Mouse (Mus musculus) forebrain, embryonic 11.5 days (tissue): ENCODE measurements around the gene Frmd4a. TPM values are rescaled to one million over a fixed set of nuclear protein-coding genes. Genes with fewer than 3 reads are reported as not detected.
A peak's percentile ranks its signal among the peaks of the same experiment; 100 is the strongest.

Experiments used
- ATAC-seq: fragments of 200-750 bp; cut with Nextera tagmentation; replicated peaks from 2 replicates; pipeline ENCODE4 v1.8.0; 2017; ENCODE audit warnings: moderate TSS enrichment; ENCODE audit not compliant: low FRiP score
- DNase-seq: peaks from one replicate; pipeline ENCODE4 v3.0.0-alpha.2; 2017; ENCODE audit warnings: low spot score
- H3K27ac ChIP-seq: fragments of 300-500 bp; sonication (generic); 2 replicates; pipeline ENCODE4 v1.5.1; 2014; ENCODE audit warnings: low read depth, low read length
- H3K27me3 ChIP-seq: fragments of 300-500 bp; sonication (generic); 2 replicates; pipeline ENCODE4 v1.6.1; 2014; ENCODE audit warnings: mild to moderate bottlenecking, low read length, mixed read lengths; ENCODE audit not compliant: control insufficient read depth, insufficient read depth
- H3K36me3 ChIP-seq: fragments of 300-500 bp; sonication (generic); 2 replicates; pipeline ENCODE4 v1.6.1; 2014; ENCODE audit warnings: mild to moderate bottlenecking, low read length, moderate library complexity, mixed read lengths; ENCODE audit not compliant: control insufficient read depth, insufficient read depth
- H3K4me1 ChIP-seq: fragments of 300-500 bp; sonication (generic); replicated peaks from 2 replicates; pipeline ENCODE4 v1.6.1; 2014; ENCODE audit warnings: low read length, mixed read lengths; ENCODE audit not compliant: control insufficient read depth, insufficient read depth
- H3K4me2 ChIP-seq: fragments of 300-500 bp; sonication (generic); 2 replicates; pipeline ENCODE4 v1.6.1; 2014; ENCODE audit warnings: low read depth, mild to moderate bottlenecking, low read length, moderate library complexity, mixed read lengths; ENCODE audit not compliant: severe bottlenecking
- H3K4me3 ChIP-seq: fragments of 300-500 bp; sonication (generic); 2 replicates; pipeline ENCODE4 v1.5.1; 2014; ENCODE audit warnings: low read depth, low read length
- H3K9ac ChIP-seq: fragments of 300-500 bp; sonication (generic); 2 replicates; pipeline ENCODE4 v1.6.1; 2014; ENCODE audit warnings: low read length
- H3K9me3 ChIP-seq: fragments of 300-500 bp; sonication (generic); 2 replicates; pipeline ENCODE4 v1.6.1; 2016; ENCODE audit warnings: low read length, mixed read lengths; ENCODE audit not compliant: control insufficient read depth
- WGBS: fragments of 180-500 bp; shearing (Covaris S2); extraction: QIAGEN DNeasy Blood & Tissue Kit; methylation state at CpG from one replicate; pipeline ENCODE4 v1.1.7; 2014; 5-methylcytosine and 5-hydroxymethylcytosine counted together
- polyA plus RNA-seq: library from polyadenylated mRNA; unstranded; fragments of >200 nt; fragmentation: Nextera tagmentation; extraction: Ambion mirVana; gene quantifications from 2 replicates; pipeline ENCODE4 v1.2.1, GENCODE M21; 2014

The Frmd4a gene
- polyA plus RNA-seq, 1 experiment from 2014 or later: 50.3 TPM

DNA sequence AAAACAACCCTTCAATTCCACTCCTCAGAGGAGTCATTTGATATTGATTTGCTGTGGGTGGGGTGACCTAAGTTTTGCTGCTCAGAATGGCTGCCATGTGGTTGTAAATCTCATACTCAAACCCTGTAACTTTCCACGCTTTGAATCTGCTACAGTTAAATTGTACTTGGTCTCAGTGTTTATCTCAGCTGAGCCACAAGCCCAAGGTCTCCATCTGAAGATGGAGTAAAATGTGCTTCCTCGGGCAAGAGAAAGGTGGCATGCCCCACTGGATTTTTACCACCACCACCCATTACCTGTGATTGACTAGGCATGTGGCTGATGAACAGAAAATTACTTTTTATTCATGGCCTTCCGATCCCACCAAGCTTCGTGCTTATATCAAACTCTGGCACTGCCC is 488.2 kb downstream of the Frmd4a start:
- WGBS: 88% methylated on average over 4 of the region's 4 CpGs
- Histone ChIP-seq H3K4me1 (no peaks in the 10 kb centered on the region), H3K27ac (no peak overlapping the region), H3K9ac (no peak overlapping the region), H3K4me3 (no peak overlapping the region), H3K4me2 (no peak overlapping the region), H3K27me3 (no peaks in the 10 kb centered on the region), H3K36me3 (no peaks in the 10 kb centered on the region; the same call in 1 of the 2 replicates), H3K9me3 (no peaks in the 10 kb centered on the region)
- DNase-seq (no peak), ATAC-seq (no peak)

DNA sequence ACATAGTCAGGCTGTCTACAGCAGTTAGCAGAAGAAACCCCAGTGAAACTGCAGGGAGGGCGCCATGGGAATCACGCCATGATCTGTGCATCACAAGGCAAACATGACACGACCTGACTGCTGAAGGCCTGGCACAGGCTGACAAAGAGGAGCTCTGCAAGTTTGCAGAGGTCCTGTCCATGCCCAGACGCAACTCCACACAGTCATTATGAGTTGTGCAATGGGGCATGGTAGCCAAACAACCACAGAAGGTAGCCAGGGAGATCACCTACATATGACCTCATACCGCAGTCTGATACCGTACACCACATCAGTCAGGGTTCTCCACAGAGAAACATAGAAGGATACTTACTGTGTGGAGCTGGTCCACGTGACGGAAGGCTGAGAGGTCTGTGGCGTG is 489.1 kb downstream of the Frmd4a start:
- Histone ChIP-seq H3K9me3 (no peaks in the 10 kb centered on the region), H3K4me1 (no peaks in the 10 kb centered on the region), H3K4me3 (no peak overlapping the region), H3K4me2 (no peak overlapping the region), H3K27me3 (no peaks in the 10 kb centered on the region), H3K36me3 (no peaks in the 10 kb centered on the region; the same call in 1 of the 2 replicates), H3K27ac (no peak overlapping the region), H3K9ac (no peak overlapping the region)
- 94% methylated on average over 9 of the region's 9 CpGs for WGBS
- DNase-seq (peak; percentile 27), ATAC-seq (no peak)

GRCm38 (mm10) chr2:4507887-4508615 is 490.5 kb downstream of the Frmd4a start:
- H3K4me2 ChIP-seq: no peak overlapping the region
- H3K9ac ChIP-seq: no peak overlapping the region
- peak; percentile 16 for DNase-seq
- H3K27me3 ChIP-seq: no peaks in the 10 kb centered on the region
- H3K36me3 ChIP-seq: no peaks in the 10 kb centered on the region; the same call in 1 of the 2 replicates
- no peak overlapping the region for H3K27ac ChIP-seq
- no peak for ATAC-seq
- H3K4me3 ChIP-seq: no peak overlapping the region
- no peaks in the 10 kb centered on the region for H3K9me3 ChIP-seq
- no peaks in the 10 kb centered on the region for H3K4me1 ChIP-seq
- 80% methylated on average over 13 of the region's 13 CpGs for WGBS

DNA sequence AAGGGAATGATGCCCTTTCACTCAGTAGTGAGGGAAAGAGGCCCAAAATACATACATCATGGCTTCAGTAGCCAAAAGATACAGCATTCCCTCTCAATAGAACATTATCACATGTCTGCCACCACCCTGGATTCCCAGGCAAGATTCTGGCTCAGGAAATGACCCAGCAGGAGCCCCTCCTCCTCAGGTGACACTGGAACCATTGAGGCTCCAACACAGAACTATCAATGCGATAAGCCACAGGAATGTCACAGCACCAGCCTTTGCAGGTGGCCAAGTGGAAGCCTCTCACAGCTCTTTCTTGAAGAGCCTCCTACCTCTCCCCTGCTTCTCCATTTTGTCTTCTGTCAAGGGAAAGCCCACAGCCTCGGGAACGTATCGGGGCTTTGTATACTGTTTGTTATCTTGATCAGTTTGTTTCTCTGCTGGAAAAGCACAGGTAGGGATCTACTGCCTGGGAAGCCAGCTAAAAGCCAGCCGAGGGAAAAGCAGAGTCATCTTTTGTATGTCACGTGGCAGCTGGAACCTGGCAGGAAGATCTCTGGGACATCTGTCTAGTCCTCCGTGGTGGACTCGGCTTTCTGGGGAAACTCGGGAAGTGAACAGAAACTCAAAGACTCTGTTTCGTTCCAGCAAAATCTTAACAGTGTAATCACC is 491.6 kb downstream of the Frmd4a start:
- Histone ChIP-seq H3K4me3 (no peak overlapping the region), H3K4me2 (no peak overlapping the region), H3K9me3 (no peaks in the 10 kb centered on the region), H3K27me3 (no peaks in the 10 kb centered on the region), H3K4me1 (no peaks in the 10 kb centered on the region), H3K27ac (no peak overlapping the region), H3K36me3 (no peaks in the 10 kb centered on the region; the same call in 1 of the 2 replicates), H3K9ac (no peak overlapping the region)
- 91% methylated on average over 10 of the region's 10 CpGs for WGBS
- ATAC-seq (no peak), DNase-seq (no peak)

DNA sequence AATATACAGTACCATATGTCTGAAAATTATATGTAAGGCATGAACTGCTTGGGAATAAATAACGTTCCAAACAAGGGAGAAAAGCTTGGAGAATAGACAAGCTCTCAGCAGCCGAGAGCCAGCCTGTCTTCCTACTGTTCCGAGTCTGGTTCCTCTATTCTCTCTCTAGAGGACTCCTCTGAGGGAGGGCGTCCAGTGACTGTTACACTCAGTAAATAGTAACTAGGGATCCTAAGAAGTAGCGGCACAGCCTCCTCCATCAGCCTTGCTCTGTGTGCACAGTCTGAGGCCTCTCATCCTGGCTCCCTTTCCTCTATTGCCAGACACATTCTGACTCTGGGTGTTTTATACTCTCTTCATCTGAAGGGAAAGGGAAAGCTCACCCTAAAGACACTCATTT is 492.2 kb downstream of the Frmd4a start:
- H3K36me3 ChIP-seq: no peaks in the 10 kb centered on the region; the same call in 1 of the 2 replicates
- H3K4me2 ChIP-seq: no peak overlapping the region
- 79% methylated on average over 5 of the region's 5 CpGs for WGBS
- ATAC-seq: no peak
- no peak for DNase-seq
- no peaks in the 10 kb centered on the region for H3K4me1 ChIP-seq
- no peak overlapping the region for H3K4me3 ChIP-seq
- no peak overlapping the region for H3K9ac ChIP-seq
- H3K27me3 ChIP-seq: no peaks in the 10 kb centered on the region
- no peak overlapping the region for H3K27ac ChIP-seq
- no peaks in the 10 kb centered on the region for H3K9me3 ChIP-seq

DNA sequence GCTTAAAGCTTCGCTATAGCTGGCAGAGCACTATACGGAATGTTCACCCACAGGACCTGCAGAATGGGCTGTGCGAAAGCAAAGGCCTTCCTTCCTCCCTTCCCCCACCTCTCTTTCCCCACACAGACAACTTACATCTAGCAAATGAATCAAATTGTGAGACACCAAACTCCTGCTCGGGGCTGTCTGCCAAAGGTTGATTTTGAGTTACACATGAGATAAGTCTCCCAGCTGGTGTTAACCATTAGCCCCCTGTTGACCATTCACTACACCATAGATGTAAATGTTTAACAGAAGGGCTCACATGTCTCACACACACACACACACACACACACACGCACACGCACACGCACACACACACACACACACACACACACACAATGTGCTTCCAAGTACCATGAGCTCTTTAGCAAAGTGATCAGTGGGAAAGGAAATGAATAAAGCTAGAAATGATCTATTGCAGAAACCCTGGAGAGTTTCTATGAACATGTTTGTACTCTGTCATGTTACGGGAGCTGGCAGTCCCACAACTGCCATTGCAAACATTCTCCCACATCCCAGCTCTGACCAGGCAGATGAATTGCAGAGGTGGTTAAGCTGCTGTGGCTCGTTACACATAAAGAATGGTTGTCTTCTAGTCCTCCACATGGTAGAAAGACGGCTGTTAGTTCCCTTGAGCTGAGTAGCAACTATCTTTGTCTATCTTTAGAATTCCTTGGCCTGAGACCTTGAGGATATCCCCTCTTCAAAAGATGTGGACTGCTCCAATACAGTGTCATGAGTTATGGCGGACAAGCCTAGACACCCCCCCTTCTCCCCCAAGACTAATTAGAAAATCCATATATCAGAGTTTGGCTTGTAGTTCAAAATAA is 492.9 kb downstream of the Frmd4a start:
- Histone ChIP-seq H3K27me3 (no peaks in the 10 kb centered on the region), H3K36me3 (no peaks in the 10 kb centered on the region; the same call in 1 of the 2 replicates), H3K4me1 (no peaks in the 10 kb centered on the region), H3K4me2 (no peak overlapping the region), H3K27ac (no peak overlapping the region), H3K4me3 (no peak overlapping the region), H3K9me3 (no peaks in the 10 kb centered on the region), H3K9ac (no peak overlapping the region)
- ATAC-seq (no peak), DNase-seq (no peak)
- 70% methylated on average over 11 of the region's 11 CpGs for WGBS

DNA sequence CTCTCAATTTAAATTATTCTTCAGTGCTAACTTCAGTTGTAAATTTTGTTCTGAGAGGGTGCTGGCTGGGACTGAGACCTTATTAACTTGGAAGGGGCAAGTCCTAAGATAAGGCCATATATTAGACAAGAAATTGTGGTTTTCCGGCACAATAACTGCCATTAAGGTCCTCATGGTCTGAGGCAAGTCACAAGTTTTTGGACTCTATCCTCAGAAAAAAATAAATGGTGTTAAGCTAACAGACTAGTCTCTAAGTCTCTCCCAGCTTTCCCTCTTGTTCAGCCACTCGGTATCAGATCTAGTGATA is 493.5 kb downstream of the Frmd4a start:
- 91% methylated on average over 2 of the region's 2 CpGs for WGBS
- no peaks in the 10 kb centered on the region for H3K4me1 ChIP-seq
- no peaks in the 10 kb centered on the region for H3K9me3 ChIP-seq
- no peak overlapping the region for H3K4me2 ChIP-seq
- H3K9ac ChIP-seq: no peak overlapping the region
- no peak overlapping the region for H3K27ac ChIP-seq
- H3K4me3 ChIP-seq: no peak overlapping the region
- H3K27me3 ChIP-seq: no peaks in the 10 kb centered on the region
- no peaks in the 10 kb centered on the region; the same call in 1 of the 2 replicates for H3K36me3 ChIP-seq
- no peak for ATAC-seq
- no peak for DNase-seq

DNA sequence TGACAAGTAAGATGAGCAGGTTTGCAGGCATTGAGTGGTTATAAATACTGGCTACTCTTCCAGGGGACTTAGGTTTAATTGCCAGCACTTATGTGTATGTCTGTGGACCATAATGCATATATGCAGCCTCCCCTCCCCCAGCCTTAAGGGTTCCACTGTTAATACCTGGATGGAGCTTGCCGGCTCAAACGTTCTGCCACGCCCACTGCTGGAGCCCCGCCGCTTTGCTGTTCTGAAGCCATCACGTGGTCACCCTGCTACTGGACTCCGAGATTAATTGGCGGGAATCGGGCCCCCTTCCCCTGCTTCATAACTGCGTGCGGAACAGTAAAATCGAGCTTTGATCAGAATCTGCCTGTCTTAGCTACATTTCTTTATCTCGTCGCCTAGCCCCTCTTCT is 495.1 kb downstream of the Frmd4a start:
- no peaks in the 10 kb centered on the region for H3K27me3 ChIP-seq
- H3K4me2 ChIP-seq: no peak overlapping the region
- H3K36me3 ChIP-seq: no peaks in the 10 kb centered on the region; the same call in 1 of the 2 replicates
- H3K4me1 ChIP-seq: peaks cover under 1% of the 10 kb centered on the region; the same call in 1 of the 2 replicates
- 46% methylated on average over 14 of the region's 14 CpGs for WGBS
- DNase-seq: no peak
- H3K27ac ChIP-seq: no peak overlapping the region
- H3K4me3 ChIP-seq: no peak overlapping the region
- no peak overlapping the region for H3K9ac ChIP-seq
- H3K9me3 ChIP-seq: no peaks in the 10 kb centered on the region
- no peak for ATAC-seq
